Mouse (Mus musculus) left cerebral cortex, postnatal 14 days (tissue): ENCODE data around the gene Gm14214. TPM values are rescaled to one million over a fixed set of nuclear protein-coding genes. Genes with fewer than 3 reads are reported as not detected.

Experiments
- DNase-seq, 2 experiments: peaks; one replicate each; pipeline ENCODE4 v3.0.0; 2021 to 2022; ENCODE audit warnings: low spot score in 2 of 2, mixed read lengths in 1 of 2
- intact Hi-C: fragments of 180-260 bp; cut with DNase I; formaldehyde crosslinking; loops from one replicate; pipeline ENCODE4 v1.15.1; 2025
- total RNA-seq, 2 experiments: library from RNA; stranded (reverse); gene quantifications; 2 replicates each; pipeline ENCODE4 v1.2.3; 2021

The Gm14214 gene
- total RNA-seq, 2 experiments from 2014 or later = not detected

DNA sequence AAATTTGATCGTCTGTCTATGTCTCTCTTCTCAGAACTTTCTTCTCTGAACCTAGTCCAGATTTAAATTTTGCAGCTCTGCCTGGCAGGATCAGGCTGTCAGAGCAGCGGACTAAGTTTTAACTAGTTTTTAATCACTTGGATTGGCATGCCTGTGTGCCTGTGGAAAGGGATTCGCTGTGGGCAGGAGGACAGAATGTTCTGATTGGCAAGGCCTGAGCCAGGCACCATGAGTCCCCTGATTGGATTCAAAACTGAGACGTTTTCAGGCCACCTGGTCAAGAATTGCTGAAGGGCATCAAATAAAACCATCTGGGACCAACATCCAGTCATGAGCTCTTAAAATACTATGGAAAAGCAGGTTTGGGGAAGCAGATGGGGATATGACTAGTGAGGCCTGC is 12.5 kb upstream of the Gm14214 start:
- DNase-seq = no peak
- intact Hi-C loops = no loop called here

DNA sequence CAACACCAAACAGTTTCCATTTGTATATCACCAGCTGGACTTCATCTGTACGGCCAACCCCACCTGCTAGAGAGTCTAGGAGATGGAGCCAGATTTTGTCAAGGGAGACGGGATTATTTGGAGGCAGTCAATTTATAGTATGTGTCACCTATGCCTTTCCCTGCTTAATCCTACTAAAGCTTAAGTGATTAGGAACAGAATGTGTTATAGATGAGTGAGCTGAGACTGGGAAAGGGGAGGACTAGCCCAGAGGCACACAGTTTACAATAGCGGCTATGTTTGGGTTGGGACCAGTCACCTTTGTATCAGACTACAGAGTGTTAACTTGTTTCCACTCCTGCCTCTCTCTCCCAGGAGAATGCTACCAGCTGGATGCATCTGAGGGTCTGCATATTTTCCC is 9.8 kb upstream of the Gm14214 start:
- intact Hi-C loops = no loop called here
- DNase-seq = no peak

DNA sequence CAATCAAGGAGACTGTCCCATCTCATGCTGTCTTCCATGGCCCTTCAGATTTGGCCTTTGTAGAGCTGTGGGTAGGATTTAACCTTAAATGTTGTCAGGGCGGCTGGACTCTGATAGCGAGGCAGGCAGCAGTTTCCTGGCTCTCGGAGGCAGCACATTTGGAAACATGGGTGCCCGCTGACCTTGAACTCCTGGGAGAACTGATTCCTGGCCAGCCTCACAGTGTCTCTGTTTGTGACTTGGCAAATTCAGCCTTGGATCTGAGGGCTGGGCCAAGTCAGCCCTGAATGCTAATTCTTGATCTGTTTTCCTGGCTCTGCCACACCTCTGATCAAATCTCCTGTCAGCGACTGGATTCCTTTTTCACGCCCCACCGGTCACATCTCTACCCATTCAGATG is 6.7 kb upstream of the Gm14214 start:
- intact Hi-C loops = no loop called here
- no peak for DNase-seq

DNA sequence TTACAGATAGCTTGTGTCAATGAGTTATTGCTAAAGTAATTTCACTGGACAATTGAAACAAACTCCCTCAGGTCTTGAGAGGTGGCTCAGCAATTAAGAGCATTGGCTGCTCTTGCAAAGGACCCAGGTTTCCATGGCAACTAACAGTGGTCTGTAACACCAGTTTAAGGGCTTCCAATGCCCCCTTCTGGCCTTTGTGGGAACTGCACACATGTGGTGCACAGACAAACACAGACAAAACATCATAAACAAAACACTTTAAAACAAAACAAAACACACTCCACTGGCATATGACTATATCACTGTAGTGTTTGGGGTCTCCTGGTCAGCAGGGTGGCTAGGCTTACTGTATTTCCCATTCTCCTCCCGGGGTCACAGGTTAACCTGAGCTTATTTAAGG is 4.2 kb upstream of the Gm14214 start:
- peak in 1 of 2 experiments; percentile 76 for DNase-seq
- intact Hi-C loops = no loop called here

DNA sequence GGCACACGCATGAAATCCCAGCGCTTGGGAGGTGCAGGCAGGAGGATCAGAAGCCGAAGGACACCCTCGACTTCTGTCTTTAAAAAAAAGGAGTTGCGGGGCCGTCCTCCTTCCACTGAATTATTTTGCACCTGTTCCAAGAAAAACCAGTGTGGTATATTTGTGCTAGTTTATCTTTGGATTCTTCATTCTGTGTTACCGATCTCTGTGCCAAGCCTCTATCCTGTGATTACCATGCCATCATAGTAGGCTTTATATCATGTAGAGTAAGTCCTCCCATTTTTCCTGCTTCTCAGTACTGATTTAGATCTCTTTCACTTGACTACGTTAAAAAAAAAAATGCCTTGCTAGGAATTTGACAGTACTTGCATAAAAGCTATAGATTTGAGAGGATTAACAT is 1.8 kb upstream of the Gm14214 start:
- intact Hi-C loops = no loop called here
- DNase-seq = peak in 1 of 2 experiments; percentile 51

DNA sequence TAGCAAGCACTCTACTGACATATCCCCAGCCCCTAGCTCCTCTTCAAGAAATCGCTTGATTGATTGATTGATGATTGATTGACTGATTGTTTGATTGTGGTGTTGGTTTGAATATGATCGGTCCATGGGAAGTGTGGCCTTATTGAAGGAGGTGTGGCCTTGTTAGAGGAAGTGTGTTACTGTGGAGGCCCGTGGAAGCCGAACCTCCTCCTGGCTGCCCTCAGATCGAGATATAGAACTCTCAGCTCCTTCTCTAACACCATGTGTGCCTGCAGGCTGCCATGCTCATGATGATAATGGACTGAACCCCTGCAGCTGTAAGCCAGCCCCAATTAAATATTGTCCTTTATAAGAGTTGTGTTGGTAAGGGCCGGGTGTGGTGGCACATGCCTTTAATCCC is 2.8 kb downstream of the Gm14214 start:
- intact Hi-C loops = no loop called here
- DNase-seq = no peak

DNA sequence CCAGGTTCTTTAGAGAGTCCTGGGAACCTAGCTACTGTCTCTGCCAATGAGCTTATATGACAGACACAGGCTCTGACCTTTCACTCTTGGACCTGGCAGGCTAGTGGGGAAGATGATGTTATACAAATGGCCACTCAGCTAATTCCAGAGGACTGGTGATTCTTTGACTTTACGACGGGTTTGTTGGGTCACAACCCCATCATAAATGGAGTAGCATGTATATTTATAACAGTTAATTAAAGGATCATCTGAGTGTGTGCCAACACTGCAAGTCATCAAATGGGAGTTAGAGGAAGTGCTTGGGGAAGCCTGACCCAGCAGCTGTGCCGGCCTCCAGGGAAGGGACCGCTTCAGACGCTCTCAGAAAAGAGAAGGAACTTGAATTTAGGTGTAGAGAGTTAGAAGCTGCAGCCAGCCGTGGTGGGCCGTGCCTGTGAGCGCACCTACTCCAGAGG is 4.2 kb downstream of the Gm14214 start:
- DNase-seq = no peak
- intact Hi-C loops = no loop called here

DNA sequence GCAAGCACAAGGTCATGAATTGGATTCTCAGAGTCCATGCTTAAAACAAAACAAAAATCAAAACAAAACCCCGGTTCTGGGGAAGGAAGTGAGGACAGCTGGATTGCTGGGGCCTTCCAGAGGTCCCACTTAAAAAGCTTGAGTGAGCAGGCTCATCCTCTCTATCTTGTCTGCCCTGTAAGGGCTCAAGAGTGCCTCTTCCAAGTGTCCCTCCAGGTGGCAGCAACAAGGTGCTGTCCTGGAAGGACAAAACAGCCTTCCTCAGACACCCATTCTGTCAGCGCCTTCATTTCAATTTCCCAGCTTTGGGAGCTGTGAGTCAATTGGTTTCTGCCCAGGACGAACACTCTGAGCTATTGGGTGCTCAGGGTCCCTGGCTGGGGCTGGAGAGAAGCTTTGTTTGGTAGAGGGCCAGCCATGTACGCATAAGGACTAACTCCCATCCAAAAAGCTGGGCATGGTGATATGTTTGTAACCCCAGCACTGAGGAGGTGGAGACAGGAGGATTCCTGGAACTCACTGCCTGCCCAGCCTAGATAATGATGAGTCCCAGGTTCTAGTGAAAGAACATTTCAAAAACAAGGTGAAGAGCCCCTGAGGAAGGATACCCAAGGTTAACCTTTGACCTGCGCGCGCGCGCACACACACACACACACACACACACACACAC is 4.9 kb downstream of the Gm14214 start:
- no peak for DNase-seq
- intact Hi-C loops = no loop called here

DNA sequence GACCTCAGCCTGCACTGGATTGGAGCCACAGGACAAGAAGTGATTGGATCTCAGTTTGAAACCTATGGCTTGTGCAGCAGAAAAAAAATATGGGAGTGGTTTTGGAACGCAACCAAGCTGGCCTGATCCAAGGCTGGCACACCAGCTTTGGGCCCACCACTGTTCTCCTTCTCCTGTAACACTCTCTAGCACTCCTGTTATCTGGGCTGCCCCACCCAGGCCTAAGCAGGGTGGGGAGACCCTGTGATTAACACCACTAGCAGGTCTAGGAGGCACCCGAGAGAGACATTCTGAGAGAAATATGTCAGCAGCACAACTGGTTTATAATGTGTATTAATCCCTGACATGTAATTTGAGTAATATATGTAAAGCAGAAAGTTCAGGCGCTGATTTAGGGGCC is 6.6 kb downstream of the Gm14214 start:
- intact Hi-C loops = no loop called here
- no peak for DNase-seq

DNA sequence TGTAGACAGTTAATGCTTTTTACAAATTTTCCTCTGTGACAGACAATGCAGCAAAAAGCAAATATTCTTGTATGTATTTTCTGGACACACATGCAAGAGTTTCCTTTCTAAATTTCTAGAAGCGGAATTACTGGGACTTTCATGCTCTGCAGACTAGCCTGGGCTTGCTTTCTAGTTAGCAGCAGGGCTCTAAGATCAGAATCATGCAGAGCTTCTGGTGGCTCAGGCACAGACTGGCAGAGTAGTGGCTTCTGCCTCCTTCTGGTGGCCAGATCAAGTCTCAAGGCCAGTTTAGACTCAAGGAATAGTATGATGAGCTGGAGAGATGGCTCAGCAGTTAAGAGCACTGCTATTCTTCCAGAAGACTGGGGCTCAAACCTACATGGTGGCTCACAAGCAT is 11.4 kb downstream of the Gm14214 start:
- intact Hi-C loops = loop anchor here (5.0 kb wide), 1 partner anchor 36 kb away; no protein-coding TSS in a partner anchor

DNA sequence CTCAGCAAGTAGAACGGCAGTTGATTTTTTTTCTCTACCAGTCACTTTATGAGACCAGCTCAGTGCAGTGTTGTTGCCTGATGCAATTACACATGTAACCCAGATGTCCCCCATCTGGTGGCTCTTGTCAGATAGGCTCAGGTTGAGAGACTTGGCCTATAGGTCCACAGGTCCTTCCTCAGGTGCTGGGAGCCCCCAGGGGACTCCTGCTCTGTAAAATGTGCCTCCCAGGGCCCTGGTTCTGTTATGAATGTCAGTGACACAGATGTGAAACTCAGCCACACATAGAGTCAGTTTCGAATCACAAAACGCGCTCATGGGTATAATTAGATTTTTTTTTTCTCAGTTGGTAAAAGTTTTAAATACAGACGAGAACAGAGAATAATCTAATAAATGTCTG is 12.1 kb downstream of the Gm14214 start:
- DNase-seq = no peak
- intact Hi-C loops = loop anchor here (5.0 kb wide), 1 partner anchor 35 kb away; no protein-coding TSS in a partner anchor

More for the DNA sequence above, 11.4 kb downstream of the Gm14214 start:
- no peak for DNase-seq

DNA sequence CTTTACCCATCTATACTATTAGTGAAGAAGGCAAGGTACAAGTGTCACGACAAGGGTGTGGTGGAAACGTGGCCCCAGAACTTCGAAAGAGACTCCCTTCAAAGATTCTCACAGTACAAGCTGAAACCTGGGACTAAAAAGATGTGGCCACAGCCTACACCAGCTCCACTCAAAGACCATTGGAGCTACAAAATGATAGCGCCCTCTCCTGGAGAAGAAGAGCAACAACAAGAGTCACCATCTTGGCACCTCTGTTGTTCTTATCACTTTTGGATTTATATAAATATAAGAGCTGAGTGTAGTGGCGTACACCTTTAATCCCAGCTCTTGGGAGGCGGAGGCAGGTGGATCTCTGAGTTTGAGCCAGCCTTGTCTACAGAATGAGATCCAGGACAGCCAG is 14.0 kb downstream of the Gm14214 start:
- DNase-seq = no peak
- intact Hi-C loops = loop anchor here (5.0 kb wide), 1 partner anchor 33 kb away; no protein-coding TSS in a partner anchor

DNA sequence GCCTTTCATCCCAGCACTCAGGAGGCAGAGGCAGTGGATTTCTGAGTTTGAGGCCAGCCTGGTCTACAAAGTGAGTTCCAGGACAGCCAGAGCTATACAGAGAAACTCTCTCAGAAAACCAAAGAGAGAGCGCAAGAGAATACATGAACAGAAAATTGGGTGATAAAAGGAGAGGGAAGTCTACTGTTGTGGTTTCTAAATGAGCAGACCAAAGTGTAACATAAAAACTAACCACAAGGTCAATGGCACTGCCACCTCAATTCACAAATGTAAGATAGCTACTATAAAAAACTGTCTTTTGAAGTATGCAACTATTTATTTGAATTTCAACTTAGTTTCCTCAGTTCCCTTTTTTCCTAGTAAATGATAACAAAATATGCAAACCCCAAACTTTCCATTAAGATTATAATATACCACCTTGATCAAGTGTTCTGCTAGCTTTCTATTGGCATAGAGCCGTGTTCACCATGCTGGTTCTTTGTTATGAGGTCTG is 15.7 kb downstream of the Gm14214 start:
- intact Hi-C loops = no loop called here
- no peak for DNase-seq

DNA sequence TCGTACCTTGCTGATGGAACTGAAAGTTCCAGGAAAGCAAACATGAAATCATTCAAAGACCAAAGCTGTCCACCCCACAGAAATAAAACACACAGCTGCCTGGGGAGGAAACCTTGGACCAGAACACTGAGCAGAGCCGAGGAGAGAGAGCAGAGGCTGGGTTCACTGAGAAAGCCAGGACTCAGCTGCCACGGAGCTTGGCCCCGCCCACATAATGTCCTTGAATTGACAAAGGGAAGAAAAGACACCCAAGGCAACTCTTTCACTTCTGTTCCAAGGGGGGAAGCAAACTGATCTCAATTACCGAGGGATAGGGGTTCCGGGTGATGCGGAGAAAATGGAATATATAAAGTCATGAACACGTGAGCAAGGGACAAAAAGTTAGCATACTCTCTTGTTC is 17.9 kb downstream of the Gm14214 start:
- no peak for DNase-seq
- intact Hi-C loops = no loop called here

DNA sequence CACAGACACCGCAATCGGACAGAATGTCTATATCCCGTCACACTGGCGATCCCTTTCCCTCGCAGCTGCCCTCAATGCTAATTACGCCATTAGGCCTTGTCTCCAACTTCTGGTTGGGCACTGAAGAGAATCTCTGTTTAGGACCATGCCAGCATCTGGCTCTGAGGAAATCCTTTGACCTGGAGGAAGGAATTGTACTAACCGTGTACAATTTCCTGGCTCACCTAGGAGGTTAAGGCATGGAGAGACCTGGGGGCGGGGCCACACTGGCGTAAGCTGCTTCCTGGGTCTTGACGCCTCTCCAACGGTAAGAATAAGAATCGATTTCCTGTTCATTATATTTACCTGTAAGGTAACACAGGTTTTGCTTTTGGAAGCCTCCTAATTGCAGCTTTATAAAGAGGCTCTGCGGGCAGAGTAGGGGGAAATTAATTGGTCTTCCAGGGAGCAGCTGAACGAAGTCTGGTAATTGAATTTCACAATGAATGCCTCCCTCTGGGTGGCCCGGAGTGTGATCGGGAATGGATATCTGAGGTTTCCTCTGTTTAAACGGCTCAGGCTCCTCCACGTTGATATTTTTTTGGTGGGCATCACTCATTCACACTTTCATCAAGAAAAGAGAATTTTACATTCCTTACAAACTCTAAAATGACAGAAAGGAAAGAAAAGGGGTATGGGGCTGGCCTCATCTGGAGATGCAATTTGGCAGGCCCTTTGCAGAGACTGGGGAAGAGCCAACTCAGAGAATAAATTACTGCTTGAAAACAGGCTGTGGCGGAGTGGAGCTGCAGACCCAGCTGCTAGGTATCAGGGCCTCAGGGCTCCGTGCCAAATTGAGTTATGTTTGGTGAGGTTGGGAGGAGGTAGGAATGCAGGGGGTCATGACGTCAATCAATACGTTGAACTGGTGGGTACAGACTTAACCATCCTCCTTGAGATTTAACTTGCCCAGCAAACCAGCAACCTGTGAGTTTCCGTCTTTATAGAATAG is 20.5 kb downstream of the Gm14214 start:
- intact Hi-C loops = no loop called here
- DNase-seq = peak; percentile 11 to 25

DNA sequence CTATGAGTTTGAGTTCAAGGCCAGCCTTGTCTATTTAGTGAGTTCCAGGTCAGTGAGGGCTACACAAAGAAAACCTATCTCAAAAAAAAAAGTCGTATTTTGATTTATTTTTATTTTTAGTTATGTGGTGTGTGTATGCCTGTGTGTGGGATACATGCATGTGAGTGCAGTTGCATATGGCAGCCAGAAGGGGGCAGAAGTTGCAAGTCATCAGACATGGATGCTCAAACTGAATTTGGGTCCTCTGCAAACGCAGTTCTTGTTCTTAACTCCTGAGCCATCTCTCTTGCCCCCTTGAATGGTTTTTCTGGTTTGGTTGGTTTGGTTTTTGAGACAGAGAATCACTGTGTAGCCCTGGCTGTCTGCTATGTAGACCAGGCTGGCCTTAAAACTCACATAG is 21.4 kb downstream of the Gm14214 start:
- intact Hi-C loops = no loop called here
- DNase-seq = no peak

DNA sequence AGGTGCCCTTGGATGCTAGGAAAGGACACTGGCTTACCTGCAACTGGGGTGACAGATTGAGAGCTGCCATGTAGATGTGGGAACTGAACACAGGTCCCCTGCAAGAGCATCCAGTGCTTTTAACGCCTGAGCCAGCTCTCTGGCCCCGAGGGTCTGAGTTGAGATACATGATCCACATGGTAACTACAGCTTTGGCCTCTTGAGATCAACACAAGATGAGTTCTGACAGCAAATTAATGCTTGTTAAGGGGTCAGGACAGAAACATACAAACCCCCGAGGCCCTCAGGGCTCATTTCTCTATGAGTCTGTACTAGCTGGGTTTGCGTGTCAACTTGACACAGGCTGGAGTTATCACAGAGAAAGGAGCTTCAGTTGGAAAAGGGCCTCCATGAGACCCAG is 25.9 kb downstream of the Gm14214 start:
- no peak for DNase-seq
- intact Hi-C loops = no loop called here

DNA sequence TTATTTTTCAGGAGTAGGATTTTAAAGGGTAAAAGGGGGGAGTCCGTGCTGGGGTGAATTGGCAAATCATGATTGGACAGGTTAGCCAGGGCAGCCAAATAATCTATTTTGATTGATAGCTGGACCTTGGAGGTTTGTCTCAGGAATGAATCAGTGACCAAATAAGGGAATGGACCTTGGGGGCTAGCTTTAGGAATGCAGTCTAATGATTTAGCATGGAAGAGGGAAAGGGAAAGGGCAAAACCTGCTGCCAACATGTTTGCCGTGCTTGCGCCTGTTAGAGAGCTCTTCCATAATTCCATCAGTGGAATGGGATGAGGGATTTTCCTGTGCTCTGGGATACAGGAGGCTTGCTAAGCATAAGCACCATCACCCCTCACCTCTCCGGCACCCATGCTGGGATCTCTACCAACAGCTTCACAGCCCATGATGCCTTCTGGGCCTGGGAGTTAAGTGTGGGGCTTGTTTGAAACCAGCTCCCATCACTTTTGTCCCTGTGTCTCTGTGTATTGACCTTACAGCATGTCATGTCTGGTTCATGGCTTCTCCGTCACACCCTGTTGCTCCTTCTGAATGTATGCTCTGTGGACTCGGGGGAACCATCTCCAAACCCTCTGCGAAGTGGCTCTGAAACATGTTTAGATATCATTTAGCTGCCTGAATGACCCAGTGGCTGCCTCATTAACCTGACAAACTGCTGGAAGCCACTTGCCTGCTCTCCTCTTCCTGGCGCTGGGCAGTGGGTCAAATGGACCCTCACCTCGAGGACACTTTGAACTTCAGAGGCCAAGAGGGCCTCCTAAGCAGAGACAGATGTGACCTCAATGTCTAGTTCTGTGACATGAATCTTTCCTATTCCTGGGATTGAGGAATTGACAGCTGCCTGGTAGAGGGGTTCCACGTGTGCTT is 26.7 kb downstream of the Gm14214 start:
- intact Hi-C loops = no loop called here
- no peak for DNase-seq

DNA sequence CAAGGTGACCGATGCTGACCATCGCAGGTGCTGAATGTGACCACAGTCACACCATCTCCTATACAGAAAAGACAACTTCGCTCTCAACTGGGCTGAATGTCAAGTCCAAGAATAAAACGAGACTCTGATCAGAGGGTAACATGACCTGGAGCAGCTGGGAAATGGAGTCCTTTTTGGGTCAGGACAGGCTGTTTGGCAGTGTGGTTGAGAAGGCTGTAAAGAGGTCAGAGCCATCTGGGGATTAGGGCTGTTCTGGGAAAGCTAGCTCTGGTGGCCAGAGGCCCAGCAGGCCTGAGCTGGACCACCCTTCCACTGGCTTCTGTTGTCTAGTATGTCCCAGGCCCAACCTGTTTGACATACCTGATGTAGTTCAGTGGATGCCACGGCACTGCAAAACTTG is 31.2 kb downstream of the Gm14214 start:
- no peak for DNase-seq
- intact Hi-C loops = no loop called here
